Mouse (Mus musculus) regulatory T cell (primary cell): Measurements from ENCODE around the gene Tbc1d22b.

Source experiments
- in situ Hi-C: fragments of 300-600 bp; cut with MboI, MseI; formaldehyde crosslinking; loops from one replicate; pipeline ENCODE4 v1.15.1; 2025; ENCODE audit warnings: high pct_unique_total_duplicates

The Tbc1d22b gene

GRCm38 (mm10) chr17:29595891-29596770 is 46.5 kb downstream of the Tbc1d22b start:
- in situ Hi-C loops, result no loop called here

GRCm38 (mm10) chr17:29596771-29597132 is 47.2 kb downstream of the Tbc1d22b start:
- in situ Hi-C loops, result no loop called here

GRCm38 (mm10) chr17:29599051-29599450 is 49.5 kb downstream of the Tbc1d22b start:
- in situ Hi-C loops, result no loop called here

- in situ Hi-C loops, result no loop called here
These were observed 50.0 kb downstream of the Tbc1d22b start for GRCm38 (mm10) chr17:29599537-29599936.

GRCm38 (mm10) chr17:29601391-29601790 is 51.8 kb downstream of the Tbc1d22b start:
- in situ Hi-C loops, result no loop called here

- in situ Hi-C loops, result no loop called here
These were observed 53.7 kb downstream of the Tbc1d22b start for GRCm38 (mm10) chr17:29603283-29603682.

- in situ Hi-C loops, result loop anchor here (5.0 kb wide), 1 partner anchor 86 kb away; no protein-coding TSS in a partner anchor
These were observed 63.9 kb downstream of the Tbc1d22b start for GRCm38 (mm10) chr17:29613453-29613852.

GRCm38 (mm10) chr17:29614115-29615023 is 64.8 kb downstream of the Tbc1d22b start, which contains the start of the genes Rnf8 and Gm28043:
Gene Rnf8, plus strand, starts transcription at chr17:29614790.
Gene Gm28043, plus strand, starts transcription at chr17:29614876.
- in situ Hi-C loops, result loop anchor here (5.0 kb wide), 1 partner anchor 87 kb away; no protein-coding TSS in a partner anchor

GRCm38 (mm10) chr17:29615024-29615551 is 65.5 kb downstream of the Tbc1d22b start:
- in situ Hi-C loops, result no loop called here

GRCm38 (mm10) chr17:29615616-29616015 is 66.0 kb downstream of the Tbc1d22b start:
- in situ Hi-C loops, result no loop called here

GRCm38 (mm10) chr17:29619231-29619630 is 69.6 kb downstream of the Tbc1d22b start:
- in situ Hi-C loops, result no loop called here

GRCm38 (mm10) chr17:29623488-29623887 is 73.9 kb downstream of the Tbc1d22b start:
- in situ Hi-C loops, result no loop called here

GRCm38 (mm10) chr17:29627285-29627684 is 77.7 kb downstream of the Tbc1d22b start:
- in situ Hi-C loops, result no loop called here

- in situ Hi-C loops, result no loop called here
These were observed 79.4 kb downstream of the Tbc1d22b start for GRCm38 (mm10) chr17:29628946-29629345.

- in situ Hi-C loops, result no loop called here
These were observed 80.0 kb downstream of the Tbc1d22b start for GRCm38 (mm10) chr17:29629620-29630019.

GRCm38 (mm10) chr17:29632312-29632711 is 82.7 kb downstream of the Tbc1d22b start:
- in situ Hi-C loops, result no loop called here

- in situ Hi-C loops, result no loop called here
These were observed 85.9 kb downstream of the Tbc1d22b start for GRCm38 (mm10) chr17:29635492-29635891.

GRCm38 (mm10) chr17:29636118-29636517 is 86.5 kb downstream of the Tbc1d22b start:
- in situ Hi-C loops, result no loop called here

- in situ Hi-C loops, result no loop called here
These were observed 87.8 kb downstream of the Tbc1d22b start for GRCm38 (mm10) chr17:29637377-29637776.

GRCm38 (mm10) chr17:29637895-29638294 is 88.3 kb downstream of the Tbc1d22b start:
- in situ Hi-C loops, result no loop called here

GRCm38 (mm10) chr17:29640971-29641370 is 91.4 kb downstream of the Tbc1d22b start:
- in situ Hi-C loops, result no loop called here

- in situ Hi-C loops, result no loop called here
These were observed 92.6 kb downstream of the Tbc1d22b start for GRCm38 (mm10) chr17:29642219-29642618.
